Mouse (Mus musculus): ENCODE data around the gene Vcp. TPM values are rescaled to one million over a fixed set of nuclear protein-coding genes. Genes with fewer than 3 reads are reported as not detected.

Gene Vcp
- polyA plus RNA-seq, 1 experiment: 139 TPM

DNA sequence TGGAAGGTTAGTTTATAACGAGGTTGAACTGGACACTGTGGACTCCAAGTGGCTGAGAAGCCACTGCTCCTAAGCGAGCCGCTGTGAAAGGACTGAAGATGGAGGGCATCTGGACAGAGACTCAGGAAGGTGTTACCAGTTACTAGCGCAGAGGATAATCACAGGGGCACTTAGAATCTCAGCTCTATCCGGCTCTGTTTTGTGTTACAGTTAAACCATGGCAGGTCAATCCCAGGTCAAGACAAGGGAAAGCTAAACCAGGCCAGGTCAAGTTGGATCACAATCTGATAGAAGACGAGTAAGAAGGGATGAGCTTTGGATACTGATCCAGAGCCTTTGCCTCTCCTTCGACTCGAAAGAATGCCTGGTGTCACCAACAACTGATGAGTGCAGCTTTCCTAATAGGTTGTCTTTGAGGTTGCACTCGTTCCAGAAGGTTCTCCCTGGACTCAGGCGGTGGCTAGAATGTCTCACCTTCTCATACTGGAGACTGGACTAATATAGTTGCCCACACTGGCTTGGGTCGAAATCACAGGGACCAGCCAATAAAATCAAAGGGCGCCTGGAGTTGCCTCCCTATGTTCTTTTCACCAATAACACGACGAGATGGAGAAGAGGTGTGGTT is 51.1 kb downstream of the Vcp start:
- Histone ChIP-seq H3K27ac (replicated peaks; ENCODE audit: low read depth, low read length) (no peak overlapping the region), H3K4me1 (ENCODE audit: control insufficient read depth, insufficient read depth, insufficient read length, low read length) (no peaks in the 10 kb centered on the region; the same call in 1 of the 2 replicates), H3K4me3 (ENCODE audit: insufficient read depth, low read depth, low read length) (peak overlapping the region; percentile 50)

GRCm38 (mm10) chr4:42948527-42948926 is 51.8 kb downstream of the Vcp start:
- Histone ChIP-seq H3K4me3 (ENCODE audit: insufficient read depth, low read depth, low read length) (no peak overlapping the region), H3K4me1 (ENCODE audit: control insufficient read depth, insufficient read depth, insufficient read length, low read length) (no peaks in the 10 kb centered on the region; the same call in 1 of the 2 replicates), H3K27ac (replicated peaks; ENCODE audit: low read depth, low read length) (no peak overlapping the region)

DNA sequence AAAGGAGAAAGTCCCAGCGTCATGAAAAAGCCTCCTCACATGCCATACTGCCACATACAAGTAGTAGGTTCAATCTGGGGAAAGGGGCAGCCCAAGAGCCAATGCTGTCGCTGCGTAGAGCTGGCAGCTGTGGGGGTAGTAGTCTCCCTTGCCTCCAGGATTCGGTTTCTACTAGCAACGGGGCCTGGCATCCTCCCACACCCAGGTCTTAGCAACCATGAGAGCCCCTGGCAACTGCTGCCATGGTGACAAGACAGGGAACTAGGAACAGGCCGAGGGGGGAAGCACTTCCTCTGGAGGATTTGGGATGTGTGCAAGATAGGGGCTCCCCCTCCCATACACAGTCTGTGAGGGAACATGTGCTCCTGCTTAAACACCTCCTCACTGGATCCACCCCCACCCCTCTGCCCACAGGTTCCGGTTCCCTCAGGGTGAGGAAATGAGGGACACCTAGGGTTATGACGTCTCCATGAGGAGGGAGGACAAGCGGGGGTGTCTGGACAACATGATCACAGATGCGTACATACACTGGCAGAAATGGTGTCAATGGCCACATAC is 53.5 kb downstream of the Vcp start:
- Histone ChIP-seq H3K4me1 (ENCODE audit: control insufficient read depth, insufficient read depth, insufficient read length, low read length) (no peaks in the 10 kb centered on the region; the same call in 1 of the 2 replicates), H3K27ac (replicated peaks; ENCODE audit: low read depth, low read length) (no peak overlapping the region), H3K4me3 (ENCODE audit: insufficient read depth, low read depth, low read length) (no peak overlapping the region)

DNA sequence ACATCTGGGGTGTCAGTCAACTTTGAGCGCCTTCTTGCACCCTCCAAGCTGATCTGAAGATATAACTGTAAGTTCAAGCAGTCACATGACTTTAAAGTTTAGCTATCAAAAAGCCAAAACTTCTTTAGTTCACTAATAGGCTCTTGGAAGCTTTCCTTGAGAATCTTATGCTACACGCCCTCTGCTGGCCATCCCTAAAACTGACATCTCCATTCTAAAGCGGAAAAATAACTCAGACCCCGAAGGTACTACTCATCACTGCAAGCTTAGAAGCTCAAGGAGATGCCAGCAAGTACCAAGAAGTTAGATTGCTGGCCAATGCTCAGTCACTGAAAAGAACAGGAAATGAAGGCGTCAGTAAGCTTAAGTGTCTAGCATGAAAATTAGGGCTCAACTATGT is 54.4 kb downstream of the Vcp start:
- Histone ChIP-seq H3K4me3 (ENCODE audit: insufficient read depth, low read depth, low read length) (no peak overlapping the region), H3K4me1 (ENCODE audit: control insufficient read depth, insufficient read depth, insufficient read length, low read length) (no peaks in the 10 kb centered on the region; the same call in 1 of the 2 replicates), H3K27ac (replicated peaks; ENCODE audit: low read depth, low read length) (no peak overlapping the region)

GRCm38 (mm10) chr4:42945445-42945844 is 54.9 kb downstream of the Vcp start:
- no peaks in the 10 kb centered on the region; the same call in 1 of the 2 replicates for H3K4me1 ChIP-seq (ENCODE audit: control insufficient read depth, insufficient read depth, insufficient read length, low read length)
- H3K27ac ChIP-seq (replicated peaks; ENCODE audit: low read depth, low read length): no peak overlapping the region
- no peak overlapping the region for H3K4me3 ChIP-seq (ENCODE audit: insufficient read depth, low read depth, low read length)

GRCm38 (mm10) chr4:42945043-42945442 is 55.3 kb downstream of the Vcp start:
- H3K4me3 ChIP-seq (ENCODE audit: insufficient read depth, low read depth, low read length): no peak overlapping the region
- H3K4me1 ChIP-seq (ENCODE audit: control insufficient read depth, insufficient read depth, insufficient read length, low read length): no peaks in the 10 kb centered on the region
- H3K27ac ChIP-seq (replicated peaks; ENCODE audit: low read depth, low read length): no peak overlapping the region

- Histone ChIP-seq H3K27ac (replicated peaks; ENCODE audit: low read depth, low read length) (no peak overlapping the region), H3K4me3 (ENCODE audit: insufficient read depth, low read depth, low read length) (no peak overlapping the region), H3K4me1 (ENCODE audit: control insufficient read depth, insufficient read depth, insufficient read length, low read length) (no peaks in the 10 kb centered on the region)
Observed at GRCm38 (mm10) chr4:42944185-42944584, 56.1 kb downstream of the Vcp start.

GRCm38 (mm10) chr4:42943341-42943740 is 57.0 kb downstream of the Vcp start:
- H3K27ac ChIP-seq (replicated peaks; ENCODE audit: low read depth, low read length): no peak overlapping the region

GRCm38 (mm10) chr4:42941396-42941795 is 58.9 kb downstream of the Vcp start:
- Histone ChIP-seq H3K4me1 (ENCODE audit: control insufficient read depth, insufficient read depth, insufficient read length, low read length) (no peaks in the 10 kb centered on the region), H3K4me3 (ENCODE audit: insufficient read depth, low read depth, low read length) (no peak overlapping the region), H3K27ac (replicated peaks; ENCODE audit: low read depth, low read length) (no peak overlapping the region)

More at GRCm38 (mm10) chr4:42943341-42943740, 57.0 kb downstream of the Vcp start:
- Histone ChIP-seq H3K4me1 (ENCODE audit: control insufficient read depth, insufficient read depth, insufficient read length, low read length) (no peaks in the 10 kb centered on the region), H3K4me3 (ENCODE audit: insufficient read depth, low read depth, low read length) (no peak overlapping the region)

- Histone ChIP-seq H3K4me3 (ENCODE audit: insufficient read depth, low read depth, low read length) (peak overlapping the region; percentile 32; the same call in 1 of the 2 replicates), H3K27ac (replicated peaks; ENCODE audit: low read depth, low read length) (no peak overlapping the region)
Observed at GRCm38 (mm10) chr4:42933630-42934029, 66.7 kb downstream of the Vcp start.

GRCm38 (mm10) chr4:42932229-42932969 is 67.9 kb downstream of the Vcp start:
- no peak overlapping the region for H3K4me3 ChIP-seq (ENCODE audit: insufficient read depth, low read depth, low read length)
- no peaks in the 10 kb centered on the region for H3K4me1 ChIP-seq (ENCODE audit: control insufficient read depth, insufficient read depth, insufficient read length, low read length)
- no peak overlapping the region for H3K27ac ChIP-seq (replicated peaks; ENCODE audit: low read depth, low read length)

More at GRCm38 (mm10) chr4:42933630-42934029, 66.7 kb downstream of the Vcp start:
- no peaks in the 10 kb centered on the region for H3K4me1 ChIP-seq (ENCODE audit: control insufficient read depth, insufficient read depth, insufficient read length, low read length)

Other genes with a start within 250 kb of the Vcp start
- gene Ccl19, start 243.9 kb downstream of the Vcp start, polyA plus RNA-seq (2012; ENCODE audit: insufficient read depth, insufficient read length, missing spikeins): not detected in 2 replicates
- gene Ccl21a, start 226.5 kb downstream of the Vcp start, polyA plus RNA-seq (2012; ENCODE audit: insufficient read depth, insufficient read length, missing spikeins): 6.6 and 36.9 TPM in 2 replicates
- gene Fam205a1, start 146.6 kb downstream of the Vcp start, polyA plus RNA-seq (2012; ENCODE audit: insufficient read depth, insufficient read length, missing spikeins): not detected in 2 replicates
- gene Gm12394, start 143.7 kb downstream of the Vcp start, polyA plus RNA-seq (2012; ENCODE audit: insufficient read depth, insufficient read length, missing spikeins): not detected in 2 replicates
- not detected in 2 replicates for gene Fam205c, start 126.3 kb downstream of the Vcp start, polyA plus RNA-seq (2012; ENCODE audit: insufficient read depth, insufficient read length, missing spikeins)
- gene Phf24, start 83.8 kb downstream of the Vcp start, polyA plus RNA-seq (2012; ENCODE audit: insufficient read depth, insufficient read length, missing spikeins): not detected in 2 replicates
- gene Dnajb5, start 50.7 kb downstream of the Vcp start, polyA plus RNA-seq (2012; ENCODE audit: insufficient read depth, insufficient read length, missing spikeins): 5.4 and 5.8 TPM in 2 replicates
- gene 1700022I11Rik, start 30.9 kb downstream of the Vcp start, polyA plus RNA-seq (2012; ENCODE audit: insufficient read depth, insufficient read length, missing spikeins): not detected in 2 replicates
- 2.5 and 6.4 TPM in 2 replicates for gene Fancg, start 10.0 kb upstream of the Vcp start, polyA plus RNA-seq (2012; ENCODE audit: insufficient read depth, insufficient read length, missing spikeins)
- gene Pigo, start 25.3 kb upstream of the Vcp start, polyA plus RNA-seq (2012; ENCODE audit: insufficient read depth, insufficient read length, missing spikeins): 11.1 and 12.4 TPM in 2 replicates
- gene Stoml2, start 31.2 kb upstream of the Vcp start, polyA plus RNA-seq (2012; ENCODE audit: insufficient read depth, insufficient read length, missing spikeins): 158 and 191 TPM in 2 replicates
- gene Fam214b, start 45.7 kb upstream of the Vcp start, polyA plus RNA-seq (2012; ENCODE audit: insufficient read depth, insufficient read length, missing spikeins): 10.0 and 21.9 TPM in 2 replicates
- gene Unc13b, start 58.4 kb upstream of the Vcp start, polyA plus RNA-seq (2012; ENCODE audit: insufficient read depth, insufficient read length, missing spikeins): 1.4 and 4.5 TPM in 2 replicates